Mouse (Mus musculus) thymus, adult 2 months (tissue): ENCODE measurements around the gene Klhl33. TPM values are rescaled to one million over a fixed set of nuclear protein-coding genes. Genes with fewer than 3 reads are reported as not detected.

Experiments
- DNase-seq: peaks from one replicate; pipeline ENCODE4 v3.0.0; 2021
- H3K27ac ChIP-seq: fragments of 200-500 bp; 2 replicates; pipeline ENCODE4 v1.5.1; 2012; ENCODE audit warnings: low read length, control low read depth; ENCODE audit not compliant: control insufficient read depth, insufficient read depth
- H3K27me3 ChIP-seq: fragments of 200-500 bp; 2 replicates; pipeline ENCODE4 v1.6.1; 2012; ENCODE audit warnings: mild to moderate bottlenecking, low read length, moderate library complexity, mixed read lengths; ENCODE audit not compliant: control insufficient read depth, insufficient read depth
- H3K36me3 ChIP-seq: fragments of 200-500 bp; 2 replicates; pipeline ENCODE4 v1.6.1; 2012; ENCODE audit warnings: mild to moderate bottlenecking, low read length, moderate library complexity; ENCODE audit not compliant: control insufficient read depth, insufficient read depth
- H3K4me1 ChIP-seq: fragments of 200-500 bp; replicated peaks from 2 replicates; pipeline ENCODE4 v1.6.1; 2012; ENCODE audit warnings: low read length; ENCODE audit not compliant: control insufficient read depth, insufficient read depth
- H3K4me3 ChIP-seq: fragments of 200-500 bp; 2 replicates; pipeline ENCODE4 v1.5.1; 2012; ENCODE audit warnings: mild to moderate bottlenecking, low read length, control low read depth, moderate library complexity; ENCODE audit not compliant: control insufficient read depth, insufficient read depth
- CTCF ChIP-seq: fragments of 200-500 bp; IDR thresholded peaks from 2 replicates; pipeline ENCODE4 v1.5.1; 2012; ENCODE audit warnings: mild to moderate bottlenecking, control low read depth, low read length, moderate library complexity, borderline replicate concordance; ENCODE audit not compliant: control insufficient read depth, poor library complexity, insufficient read depth; ENCODE audit errors: extremely low read depth
- POLR2A ChIP-seq: fragments of 200-500 bp; IDR thresholded peaks from 2 replicates; pipeline ENCODE4 v1.6.1; 2012; ENCODE audit warnings: mild to moderate bottlenecking, low read length, control low read depth, moderate library complexity; ENCODE audit not compliant: control insufficient read depth, poor library complexity, insufficient read depth; ENCODE audit errors: extremely low read depth
- WGBS: fragments of 180-500 bp; shearing (Covaris S2); methylation state at CpG from one replicate; pipeline ENCODE4 v1.1.7; 2018; 5-methylcytosine and 5-hydroxymethylcytosine counted together
- polyA plus RNA-seq: library from polyadenylated mRNA; depleted of rRNA; stranded (reverse); fragments of >200 nt; gene quantifications from 2 replicates; pipeline ENCODE4 v1.2.3, GENCODE M21; 2012

Klhl33 gene
- polyA plus RNA-seq, 1 experiment: 1.0 TPM

- TF ChIP-seq CTCF: no peak
- TF ChIP-seq POLR2A: no peak
- Histone ChIP-seq H3K27ac (no peak overlapping the region), H3K27me3 (no peaks in the 10 kb centered on the region), H3K4me1 (peaks cover 7% of the 10 kb centered on the region), H3K4me3 (peak overlapping the region; percentile 17; the same call in 1 of the 2 replicates), H3K36me3 (no peaks in the 10 kb centered on the region)
- 54% methylated on average over 22 of the region's 22 CpGs for WGBS
- DNase-seq: no peak
Observed at GRCm38 (mm10) chr14:50892541-50893459, 4.5 kb downstream of the Klhl33 start.

- no peaks in the 10 kb centered on the region for H3K27me3 ChIP-seq
- no peak for TF ChIP-seq POLR2A
- TF ChIP-seq CTCF: no peak
- H3K27ac ChIP-seq: no peak overlapping the region
- no peak for DNase-seq
- peaks cover 7% of the 10 kb centered on the region for H3K4me1 ChIP-seq
- 58% methylated on average over 7 of the region's 7 CpGs for WGBS
- peak overlapping the region; percentile 17; the same call in 1 of the 2 replicates for H3K4me3 ChIP-seq
- H3K36me3 ChIP-seq: no peaks in the 10 kb centered on the region
Observed at GRCm38 (mm10) chr14:50892091-50892490, 5.2 kb downstream of the Klhl33 start.

- no peak for TF ChIP-seq POLR2A
- TF ChIP-seq CTCF: no peak
- Histone ChIP-seq H3K4me1 (peaks cover 7% of the 10 kb centered on the region), H3K36me3 (no peaks in the 10 kb centered on the region), H3K27ac (no peak overlapping the region), H3K27me3 (no peaks in the 10 kb centered on the region), H3K4me3 (no peak overlapping the region)
- 94% methylated on average over 8 of the region's 8 CpGs for WGBS
- no peak for DNase-seq
Observed at GRCm38 (mm10) chr14:50891621-50892020, 5.7 kb downstream of the Klhl33 start.

- TF ChIP-seq CTCF: no peak
- no peak for TF ChIP-seq POLR2A
- DNase-seq: no peak
- H3K27ac ChIP-seq: no peak overlapping the region
- no peaks in the 10 kb centered on the region for H3K4me1 ChIP-seq
- WGBS: 93% methylated on average over 6 of the region's 6 CpGs
- no peak overlapping the region for H3K4me3 ChIP-seq
- no peaks in the 10 kb centered on the region for H3K27me3 ChIP-seq
- H3K36me3 ChIP-seq: no peaks in the 10 kb centered on the region
Observed at GRCm38 (mm10) chr14:50876236-50876950, 20.9 kb downstream of the Klhl33 start.

GRCm38 (mm10) chr14:50875591-50876230 lies 21.6 kb downstream of the Klhl33 start:
- no peaks in the 10 kb centered on the region for H3K36me3 ChIP-seq
- H3K27ac ChIP-seq: no peak overlapping the region
- H3K27me3 ChIP-seq: no peaks in the 10 kb centered on the region

GRCm38 (mm10) chr14:50875175-50875574 lies 22.1 kb downstream of the Klhl33 start:
- no peak overlapping the region for H3K27ac ChIP-seq
- H3K4me3 ChIP-seq: no peak overlapping the region
- no peaks in the 10 kb centered on the region for H3K27me3 ChIP-seq
- WGBS: 96% methylated on average over 3 of the region's 3 CpGs
- peaks cover 3% of the 10 kb centered on the region for H3K4me1 ChIP-seq
- no peak for DNase-seq
- no peak for TF ChIP-seq CTCF
- no peak for TF ChIP-seq POLR2A
- H3K36me3 ChIP-seq: no peaks in the 10 kb centered on the region

More at GRCm38 (mm10) chr14:50875591-50876230, 21.6 kb downstream of the Klhl33 start:
- Histone ChIP-seq H3K4me1 (peaks cover 2% of the 10 kb centered on the region), H3K4me3 (no peak overlapping the region)
- TF ChIP-seq CTCF: no peak
- no peak for TF ChIP-seq POLR2A
- DNase-seq: no peak
- 85% methylated on average over 6 of the region's 6 CpGs for WGBS
